Mouse (Mus musculus) MEL (cell line): ENCODE measurements at regions not wholly inside any gene's neighbourhood (a gene's known extent, or its start where the extent isn't known, plus 50 kb on each side); places are given as distances from the start of the nearest gene placed in this dataset.

Source experiments
- CHD2 ChIP-seq: IDR thresholded peaks from 2 replicates; pipeline ENCODE4 v1.6.1; 2011; ENCODE audit warnings: low read length, improper control_type of control experiment
- CTCF ChIP-seq, 3 experiments: IDR thresholded peaks in 2 of 3; conservative IDR thresholded peaks in 1 of 3; 2 replicates each; pipeline ENCODE4 v1.5.1; 2011 to 2012; ENCODE audit warnings: low read length in 3 of 3, low read depth in 2 of 3, mild to moderate bottlenecking in 2 of 3, improper control_type of control experiment in 1 of 3, inconsistent platforms in 1 of 3, mixed read lengths in 1 of 3, moderate library complexity in 1 of 3; ENCODE audit not compliant: control insufficient read depth in 1 of 3, insufficient read depth in 1 of 3, poor library complexity in 1 of 3, severe bottlenecking in 1 of 3
- EP300 ChIP-seq, 2 experiments: IDR thresholded peaks; 2 replicates each; pipeline ENCODE4 v1.6.1; 2011; ENCODE audit warnings: improper control_type of control experiment in 2 of 2, low read length in 2 of 2, low read depth in 1 of 2, mild to moderate bottlenecking in 1 of 2
- MAX ChIP-seq: IDR thresholded peaks from 2 replicates; pipeline ENCODE4 v1.6.1; 2011; ENCODE audit warnings: low read length, improper control_type of control experiment
- MXI1 ChIP-seq: IDR thresholded peaks from 2 replicates; pipeline ENCODE4 v1.6.1; 2011; ENCODE audit warnings: mild to moderate bottlenecking, low read depth, low read length, improper control_type of control experiment
- POLR2A ChIP-seq, 2 experiments: IDR thresholded peaks; 2 replicates each; pipeline ENCODE4 v1.6.1; 2011 to 2012; ENCODE audit warnings: low read length in 2 of 2, mild to moderate bottlenecking in 2 of 2, control low read depth in 1 of 2, improper control_type of control experiment in 1 of 2, low read depth in 1 of 2, moderate library complexity in 1 of 2; ENCODE audit not compliant: control insufficient read depth in 1 of 2, insufficient read depth in 1 of 2, poor library complexity in 1 of 2
- POLR2AphosphoS5 ChIP-seq: IDR thresholded peaks from 2 replicates; pipeline ENCODE4 v1.6.1; 2012; ENCODE audit warnings: low read depth, borderline replicate concordance, mild to moderate bottlenecking, inconsistent platforms, low read length, moderate library complexity, mixed read lengths

DNA sequence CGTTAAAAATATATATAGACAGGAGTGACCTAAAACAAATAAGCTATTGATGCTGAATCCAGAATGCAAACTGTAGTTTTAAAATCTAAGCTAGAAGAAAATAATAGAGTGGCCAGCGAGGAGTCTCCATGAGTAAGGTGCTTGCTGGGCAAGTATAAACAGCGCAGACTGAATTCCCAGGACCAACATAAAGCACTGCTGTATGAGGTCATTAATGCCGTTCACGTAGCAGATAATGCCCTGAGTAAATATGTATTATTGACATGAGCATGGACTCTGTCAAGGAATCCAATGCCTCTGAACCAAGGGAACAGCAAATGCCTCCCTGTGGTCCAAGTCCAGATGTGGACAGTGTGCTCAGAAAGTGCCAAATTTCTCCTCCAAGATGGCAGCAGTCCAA is 876.4 kb upstream of the Gpc5 start:
- TF ChIP-seq MAX (no peak), CTCF (IDR thresholded peaks at IDR 0.05 in 2 of 3, conservative IDR thresholded peaks at IDR 0.05 in 1 of 3; ENCODE audit: control insufficient read depth in 1 of 3, insufficient read depth in 1 of 3, low read depth in 2 of 3, low read length in 3 of 3, poor library complexity in 1 of 3, severe bottlenecking in 1 of 3) (no peak), POLR2AphosphoS5 (no peak), MXI1 (no peak), EP300 (IDR thresholded peaks at IDR 0.05; ENCODE audit: low read depth in 1 of 2, low read length in 2 of 2) (no peak), CHD2 (no peak), POLR2A (IDR thresholded peaks at IDR 0.05; ENCODE audit: control insufficient read depth in 1 of 2, insufficient read depth in 1 of 2, low read depth in 1 of 2, low read length in 2 of 2, poor library complexity in 1 of 2) (no peak)
